Mouse (Mus musculus): ENCODE measurements at regions not wholly inside any gene's neighbourhood (a gene's known extent, or its start where the extent isn't known, plus 50 kb on each side); places are given as distances from the start of the nearest gene placed in this dataset.

- no peak for TF ChIP-seq CTCF (IDR thresholded peaks at IDR 0.05; ENCODE audit: borderline replicate concordance, insufficient read depth, low read depth, low read length)
- TF ChIP-seq POLR2A (IDR thresholded peaks at IDR 0.05; ENCODE audit: borderline replicate concordance, insufficient read depth, low read length): no peak
These were observed 149.1 kb upstream of the 4933402D24Rik start for GRCm38 (mm10) chr1:63918200-63918599.
